Mouse (Mus musculus) adrenal gland, postnatal 14 days (tissue): ENCODE measurements at regions not wholly inside any gene's neighbourhood (a gene's known extent, or its start where the extent isn't known, plus 50 kb on each side); places are given as distances from the start of the nearest gene placed in this dataset.

Experiments
- DNase-seq: peaks from one replicate; pipeline ENCODE4 v3.0.0; 2021; ENCODE audit warnings: mixed read lengths

DNA sequence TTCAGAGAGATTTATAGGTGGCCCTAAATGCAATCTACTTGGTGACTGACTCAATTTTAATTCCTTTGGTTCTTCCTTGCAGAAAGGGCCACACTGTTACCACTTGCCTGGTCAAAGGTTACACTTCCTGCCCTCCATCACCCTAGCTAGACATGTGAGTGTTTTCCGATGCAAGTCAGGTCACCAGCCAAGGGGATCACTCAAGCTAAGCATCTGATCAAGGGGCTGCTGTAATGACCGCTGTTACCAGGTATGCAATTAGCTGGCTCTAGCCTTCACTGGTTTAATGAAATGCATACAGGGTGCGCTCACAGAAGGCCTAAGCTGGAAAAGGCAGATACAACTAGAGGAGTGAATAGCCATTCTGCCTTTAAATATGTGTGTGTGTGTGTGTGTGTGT, 105.1 kb downstream of the Mtx2 start:
- no peak for DNase-seq

DNA sequence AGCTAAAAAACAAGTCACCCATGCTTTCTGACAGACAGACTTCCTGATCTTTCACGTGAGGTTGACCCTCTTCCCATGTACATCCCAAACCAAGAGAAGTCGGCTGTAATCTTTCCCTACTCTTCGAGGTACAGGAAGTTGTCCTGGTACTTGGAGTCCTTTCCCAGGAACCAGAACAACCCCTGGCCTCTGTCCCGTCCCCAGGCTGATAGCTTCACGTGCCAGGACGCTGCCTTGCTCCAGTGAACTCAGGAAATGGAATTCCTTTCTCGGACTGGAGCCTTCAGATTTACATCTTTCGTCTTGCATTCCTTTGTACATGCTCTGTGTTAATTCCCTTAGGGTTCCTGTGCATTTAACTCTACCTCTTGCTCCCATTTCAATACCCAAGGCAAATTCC, 107.6 kb downstream of the Mtx2 start:
- peak; percentile 57 for DNase-seq

GRCm38 (mm10) chr2:74933771-74934170, 108.2 kb downstream of the Mtx2 start:
- DNase-seq = no peak

DNA sequence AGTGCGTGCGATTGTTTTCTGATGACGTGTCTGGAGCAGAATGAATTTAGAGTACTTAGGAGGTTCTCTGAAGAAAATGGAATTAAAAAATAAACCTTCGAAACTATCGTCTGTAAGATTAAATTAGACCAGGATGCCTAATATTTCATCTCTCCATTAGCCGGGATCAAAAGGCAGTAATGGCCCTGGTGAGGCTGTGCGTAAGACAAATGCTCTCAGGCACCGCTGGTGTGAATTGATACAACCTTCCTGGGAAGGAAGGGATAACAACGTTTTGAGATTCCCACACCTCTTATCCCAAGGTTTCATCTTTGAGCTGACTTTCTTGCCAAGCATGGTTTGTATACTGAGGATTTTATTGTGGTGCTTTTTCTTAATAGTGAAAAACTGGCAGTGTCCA, 113.1 kb downstream of the Mtx2 start:
- DNase-seq = no peak

- DNase-seq = no peak
Measured at GRCm38 (mm10) chr2:74941966-74942365, 116.4 kb downstream of the Mtx2 start.

GRCm38 (mm10) chr2:74942611-74943198, 117.1 kb downstream of the Mtx2 start:
- DNase-seq = no peak

DNA sequence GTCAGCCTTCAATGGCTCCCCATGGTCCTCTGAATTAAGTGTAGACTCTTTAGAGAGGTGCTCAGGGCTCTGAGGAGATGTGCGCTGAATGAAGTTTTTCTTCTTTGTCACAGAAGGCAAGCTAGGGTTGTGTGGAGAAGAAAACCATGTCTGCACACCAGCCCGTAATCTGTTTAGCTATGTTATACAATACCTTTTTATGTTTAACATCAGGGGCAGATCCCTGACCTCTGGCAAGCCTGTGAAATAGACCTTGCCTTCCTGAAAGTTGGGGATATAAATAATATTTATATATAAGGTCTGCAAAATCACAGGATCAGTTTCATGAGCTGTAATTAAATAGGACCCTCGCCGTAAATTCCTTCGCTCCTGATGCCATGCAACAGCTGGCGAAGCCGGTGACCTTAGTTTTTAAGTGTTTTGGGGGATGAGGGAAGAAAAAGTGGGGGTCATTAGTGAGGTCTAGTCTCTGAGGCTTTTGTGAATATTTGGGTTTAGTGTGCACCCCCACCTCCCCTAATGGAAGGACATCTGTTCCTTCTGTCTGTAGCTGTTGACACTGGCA, 119.7 kb downstream of the Mtx2 start:
- DNase-seq = no peak

GRCm38 (mm10) chr2:74951401-74952260, 126.0 kb downstream of the Mtx2 start:
- peak; percentile 18 for DNase-seq

- DNase-seq = no peak
Measured at GRCm38 (mm10) chr2:74954101-74954500, 128.5 kb downstream of the Mtx2 start.

DNA sequence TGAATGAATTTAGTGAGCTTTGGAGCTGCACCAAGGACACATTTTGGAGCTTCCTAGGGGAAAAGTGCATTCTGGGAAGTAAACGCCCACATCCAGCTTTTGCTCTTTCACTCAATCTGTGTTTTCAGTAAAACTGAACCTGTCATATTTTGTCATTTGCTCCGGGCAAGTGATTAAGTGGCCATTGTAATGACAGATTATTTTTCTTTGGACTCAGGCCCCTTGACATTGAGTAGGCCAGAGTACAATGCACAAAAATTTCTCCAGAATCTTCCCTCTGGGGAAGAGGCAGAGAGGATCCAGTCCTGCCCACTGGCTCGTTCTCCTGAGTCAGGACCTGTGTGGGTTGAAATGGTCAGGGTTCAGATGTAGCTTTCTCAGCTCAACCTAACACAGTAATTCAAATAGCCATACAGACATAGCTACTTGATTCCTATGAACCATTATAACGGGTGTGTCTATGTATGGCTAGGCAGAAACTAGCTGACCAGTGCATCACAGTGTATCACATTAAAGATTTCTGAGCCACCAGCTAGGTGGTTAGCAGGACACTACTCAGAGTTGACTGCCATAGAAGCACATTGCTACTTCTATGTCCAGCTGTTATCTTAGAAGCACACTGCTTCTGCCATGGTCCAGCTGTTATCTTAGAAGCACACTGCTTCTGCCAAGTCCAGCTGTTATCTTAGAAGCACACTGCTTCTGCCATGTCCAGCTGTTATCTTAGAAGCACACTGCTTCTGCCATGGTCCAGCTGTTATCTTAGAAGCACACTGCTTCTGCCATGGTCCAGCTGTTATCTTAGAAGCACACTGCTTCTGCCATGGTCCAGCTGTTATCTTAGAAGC, 129.9 kb downstream of the Mtx2 start:
- DNase-seq = no peak

DNA sequence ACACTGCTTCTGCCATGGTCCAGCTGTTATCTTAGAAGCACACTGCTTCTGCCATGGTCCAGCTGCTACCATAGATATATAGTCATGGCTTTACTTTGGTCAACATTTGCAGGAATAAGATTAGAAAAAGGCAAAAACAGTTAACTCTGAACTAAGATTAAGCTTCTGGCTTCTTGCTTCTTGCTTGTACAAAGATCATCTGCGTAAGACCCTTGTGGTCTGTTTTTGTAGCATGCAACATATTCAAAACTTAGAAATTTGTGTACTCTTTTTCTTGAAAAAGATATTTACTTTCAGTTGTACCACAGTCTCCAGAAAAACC, 130.5 kb downstream of the Mtx2 start:
- DNase-seq = no peak

GRCm38 (mm10) chr2:74956556-74956955, 131.0 kb downstream of the Mtx2 start:
- no peak for DNase-seq

DNA sequence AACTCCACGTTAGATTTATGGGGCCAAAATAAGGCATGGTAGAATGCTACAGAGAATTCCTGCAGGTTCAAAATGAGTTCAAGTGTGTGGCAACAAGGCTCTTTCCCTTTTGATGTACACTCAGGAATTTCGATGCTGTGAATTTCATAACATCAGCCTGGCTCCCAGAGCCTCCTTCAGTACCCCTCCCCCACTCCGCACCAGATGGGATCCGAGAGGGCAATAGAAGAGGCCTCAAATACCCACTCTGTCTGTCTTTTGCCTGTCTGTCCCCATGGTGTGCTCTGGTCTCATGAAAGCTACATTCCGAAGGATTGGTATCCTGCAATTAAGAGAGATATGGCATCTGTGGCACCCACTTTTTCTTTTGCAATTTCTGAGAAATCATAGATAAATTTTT, 134.3 kb downstream of the Mtx2 start:
- no peak for DNase-seq

DNA sequence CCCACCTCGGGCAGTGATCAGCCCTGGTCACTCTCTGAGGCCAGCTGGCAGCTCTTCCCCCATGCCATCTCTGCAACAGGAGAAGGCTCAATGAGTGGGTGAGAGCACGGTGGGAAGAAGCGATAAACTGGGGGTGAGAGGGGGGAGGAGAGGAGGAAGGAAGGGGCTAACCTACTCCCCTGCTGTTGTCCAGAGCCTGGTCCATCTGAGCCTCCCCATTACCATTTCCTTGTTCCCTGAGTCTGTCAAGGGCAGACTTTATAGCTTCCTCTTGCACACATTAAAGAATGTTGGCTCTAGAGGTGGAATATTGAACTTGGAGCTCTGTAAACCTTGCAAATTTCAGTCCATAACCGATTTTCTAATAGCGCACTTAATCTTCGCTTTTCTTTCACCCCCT, 136.8 kb downstream of the Mtx2 start:
- DNase-seq = no peak

DNA sequence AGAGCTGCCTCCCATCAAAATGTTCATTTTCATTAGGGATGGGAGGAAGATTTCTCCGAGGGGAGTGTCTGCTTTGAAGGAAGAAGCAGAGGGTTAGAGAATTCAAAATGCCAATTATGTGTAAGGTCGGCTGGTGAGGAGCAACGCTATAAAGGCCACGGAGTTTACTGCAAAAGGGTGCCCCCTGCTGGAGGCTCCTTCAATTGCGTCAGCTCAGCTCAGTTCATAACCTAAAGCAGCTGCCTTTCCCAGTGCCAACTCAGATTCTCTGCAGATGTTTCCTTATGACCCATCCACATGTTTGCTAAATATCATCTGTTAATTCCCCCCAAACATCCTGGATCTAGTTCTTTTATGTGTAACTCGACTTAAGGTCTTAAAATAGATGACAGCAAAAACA, 138.8 kb downstream of the Mtx2 start:
- DNase-seq = peak; percentile 91

- no peak for DNase-seq
Measured at GRCm38 (mm10) chr2:74964980-74965379, 139.4 kb downstream of the Mtx2 start.

DNA sequence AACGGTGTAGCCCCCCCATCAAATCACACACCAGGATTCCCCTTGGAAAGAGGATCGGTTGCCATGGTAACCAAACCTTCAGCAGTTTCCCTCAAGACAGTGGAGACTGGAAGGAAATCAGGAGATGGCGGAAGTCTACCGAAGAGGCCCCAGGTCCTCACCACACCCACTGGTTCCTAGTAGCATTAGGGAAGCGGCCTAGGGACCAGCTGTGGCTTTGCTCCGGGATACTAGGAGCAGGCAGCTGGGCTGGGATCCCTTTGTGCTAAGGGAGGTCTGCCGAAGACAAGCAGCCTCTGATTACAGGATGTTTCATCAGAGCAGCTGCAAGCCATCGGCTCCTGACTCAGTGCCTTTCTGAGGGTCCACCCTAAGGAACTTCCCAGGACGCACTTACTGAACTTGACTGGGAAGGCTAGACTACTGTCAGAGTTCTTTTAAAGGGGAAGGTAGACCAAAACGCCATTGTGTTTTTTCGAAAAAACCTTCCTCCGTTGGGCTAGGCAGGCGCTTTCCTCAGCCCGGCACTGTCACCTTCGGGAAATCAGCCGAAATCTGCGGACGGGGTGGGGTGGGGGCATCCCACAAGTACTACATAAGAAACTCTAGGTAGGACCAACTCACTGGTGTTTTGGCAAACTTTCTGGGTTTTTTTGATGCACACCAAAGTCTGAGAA, 139.9 kb downstream of the Mtx2 start:
- DNase-seq = peak; percentile 21

DNA sequence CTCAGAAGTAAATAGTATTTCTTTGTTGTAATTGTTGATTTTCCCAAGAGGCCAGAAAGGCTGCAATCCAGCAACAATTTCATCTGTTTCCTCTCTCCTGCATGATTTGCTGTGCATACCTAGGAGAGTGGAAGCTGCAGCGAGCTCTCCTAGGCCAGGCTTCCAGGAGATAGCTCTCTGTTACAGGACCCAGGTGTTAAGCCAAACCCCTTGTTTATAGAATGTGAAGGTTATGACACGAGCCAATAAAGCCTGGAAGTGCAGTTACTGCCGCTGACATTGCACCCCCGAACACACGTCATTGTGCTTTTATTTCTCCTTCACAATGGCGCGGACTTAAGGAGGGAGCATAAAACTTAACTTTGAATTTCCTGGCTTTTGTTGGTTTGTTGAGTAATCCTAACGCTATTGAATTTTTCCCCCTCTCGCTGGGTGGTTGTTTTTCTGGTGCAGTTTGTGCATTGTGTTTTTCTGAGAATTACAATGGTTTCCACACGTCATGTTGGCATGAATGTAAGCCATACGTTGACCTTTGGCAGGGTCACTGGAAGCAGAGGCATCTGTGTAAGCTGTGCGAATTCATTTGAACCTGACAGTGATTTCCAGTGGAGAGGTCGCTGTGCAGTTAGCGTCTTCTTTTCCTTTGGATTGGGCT, 145.1 kb downstream of the Mtx2 start:
- no peak for DNase-seq

GRCm38 (mm10) chr2:74973386-74973785, 147.8 kb downstream of the Mtx2 start:
- no peak for DNase-seq

GRCm38 (mm10) chr2:74974595-74975325, 149.2 kb downstream of the Mtx2 start:
- no peak for DNase-seq

DNA sequence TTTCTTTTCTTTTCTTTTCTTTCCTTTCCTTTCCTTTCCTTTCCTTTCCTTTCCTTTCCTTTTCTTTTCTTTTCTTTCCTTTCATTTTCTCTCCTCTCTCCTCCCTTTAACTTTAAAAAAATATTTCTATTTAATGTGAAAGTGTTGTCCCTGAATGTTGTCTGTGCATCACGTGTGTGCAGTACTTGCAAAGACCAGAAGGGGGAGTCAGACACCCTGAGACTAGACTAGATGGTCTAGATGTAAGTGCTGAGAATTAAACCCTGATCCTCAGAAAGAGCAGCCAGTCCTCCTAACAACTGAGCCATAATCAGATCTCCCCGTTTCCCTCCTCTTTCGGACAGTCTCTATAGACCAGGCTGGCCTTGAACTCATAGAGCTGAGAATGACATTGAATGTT, 151.7 kb downstream of the Mtx2 start:
- no peak for DNase-seq
